ENCODE assay signal across 16 mouse cellular contexts in genomic region chr3:149347241-149347992, GRCm38 (mm10).
DNase-seq lines count a peak whose midpoint lies in the region; ATAC-seq and TF ChIP-seq lines count a peak whose summit lies in the region.
"Had no signal": no experiment of that assay in that cellular context is flagged by ENCODE, and none has a peak within 500 bp of the region (broad histone marks: within the 10 kb centered on the region; RNA-seq: fewer than 3 reads in every experiment).

No protein-coding gene starts in this region.

- H3K4me2 ChIP-seq in intestine, embryonic 14.5 days (ENCODE audit: low read length) = no peak overlapping the region
- H3K4me2 ChIP-seq in intestine, postnatal 0 days (replicated peaks; ENCODE audit: low read depth) = no peak overlapping the region
- H3K4me2 ChIP-seq: embryonic facial prominence, embryonic 12.5 days; forebrain, embryonic 12.5 days; limb, embryonic 13.5 days; neural tube, embryonic 13.5 days had no signal

- no peak for TF ChIP-seq CTCF in intestine, postnatal 0 days (IDR thresholded peaks at IDR 0.05; ENCODE audit: low read depth)

- H3K36me3 ChIP-seq in intestine, embryonic 14.5 days (ENCODE audit: control insufficient read depth, insufficient read depth, low read length) = no peaks in the 10 kb centered on the region
- H3K36me3 ChIP-seq in intestine, postnatal 0 days (ENCODE audit: control insufficient read depth, insufficient read depth) = no peaks in the 10 kb centered on the region
- H3K36me3 ChIP-seq: embryonic facial prominence, embryonic 12.5 days; forebrain, embryonic 12.5 days; limb, embryonic 13.5 days; neural tube, embryonic 13.5 days had no signal

- 38% methylated on average over 6 of the region's 6 CpGs for WGBS in intestine, embryonic 14.5 days
- 49% methylated on average over 6 of the region's 6 CpGs for WGBS in intestine, postnatal 0 days
- 32% methylated on average over 6 of the region's 6 CpGs for WGBS in large intestine, adult 2 months

- H3K9ac ChIP-seq in intestine, embryonic 14.5 days (ENCODE audit: low read length) = no peak overlapping the region
- no peak overlapping the region for H3K9ac ChIP-seq in intestine, postnatal 0 days (ENCODE audit: low read depth, low read length)
- H3K9ac ChIP-seq: embryonic facial prominence, embryonic 12.5 days; forebrain, embryonic 12.5 days; limb, embryonic 13.5 days; neural tube, embryonic 13.5 days had no signal

- peaks cover 19% of the 10 kb centered on the region; the same call in 1 of the 2 replicates for H3K4me1 ChIP-seq in intestine, embryonic 14.5 days (replicated peaks; ENCODE audit: control insufficient read depth, insufficient read depth, low read length)
- no peaks in the 10 kb centered on the region for H3K4me1 ChIP-seq in intestine, postnatal 0 days (replicated peaks; ENCODE audit: control insufficient read depth, insufficient read depth, low read length)
- H3K4me1 ChIP-seq: embryonic facial prominence, embryonic 12.5 days; forebrain, embryonic 12.5 days had no signal

- peak overlapping the region; percentile 35; the same call in 1 of the 2 replicates for H3K27ac ChIP-seq in intestine, embryonic 14.5 days (ENCODE audit: low read depth)
- H3K27ac ChIP-seq in intestine, postnatal 0 days (ENCODE audit: low read depth, low read length) = no peak overlapping the region
- H3K27ac ChIP-seq: embryonic facial prominence, embryonic 12.5 days; forebrain, embryonic 12.5 days; limb, embryonic 13.5 days; neural tube, embryonic 13.5 days had no signal

- H3K9me3 ChIP-seq in intestine, embryonic 14.5 days (ENCODE audit: control insufficient read depth, low read length) = no peaks in the 10 kb centered on the region
- H3K9me3 ChIP-seq in intestine, postnatal 0 days (ENCODE audit: control insufficient read depth) = no peaks in the 10 kb centered on the region
- H3K9me3 ChIP-seq: embryonic facial prominence, embryonic 12.5 days; forebrain, embryonic 12.5 days; limb, embryonic 13.5 days; neural tube, embryonic 13.5 days had no signal

- DNase-seq in intestine, embryonic 14.5 days (ENCODE audit: low spot score) = peak; percentile 49
- DNase-seq in right cerebral cortex, adult 18-20 months = peak; percentile 18
- DNase-seq in right cerebral cortex, postnatal 14 days = no peak
- peak; percentile 21 for DNase-seq in large intestine, adult 2 months (ENCODE audit: low read depth, low spot score)
- no peak for DNase-seq in cerebellum, adult 9-10 months
- DNase-seq: adrenal gland, postnatal 25 days; cerebellum, postnatal 25 days; retina, postnatal 1 day; spleen, adult 18-20 months had no signal

- ATAC-seq in intestine, embryonic 14.5 days (replicated peaks; ENCODE audit: low FRiP score, low TSS enrichment, low read depth) = no peak
- no peak for ATAC-seq in intestine, postnatal 0 days
- ATAC-seq in inflammation-experienced regulatory T-cells, adult 6 months = no peak
- ATAC-seq: midbrain, embryonic 16.5 days had no signal

- no peak overlapping the region for H3K4me3 ChIP-seq in intestine, embryonic 14.5 days (ENCODE audit: low read depth, low read length)
- no peak overlapping the region for H3K4me3 ChIP-seq in intestine, postnatal 0 days (ENCODE audit: low read depth, low read length)
- H3K4me3 ChIP-seq: embryonic facial prominence, embryonic 12.5 days; forebrain, embryonic 12.5 days; limb, embryonic 13.5 days; neural tube, embryonic 13.5 days had no signal

- no peaks in the 10 kb centered on the region for H3K27me3 ChIP-seq in intestine, embryonic 14.5 days (replicated peaks; ENCODE audit: control insufficient read depth, insufficient read depth, low read length)
- H3K27me3 ChIP-seq in intestine, postnatal 0 days (replicated peaks; ENCODE audit: control insufficient read depth, insufficient read depth, low read length) = no peaks in the 10 kb centered on the region
- H3K27me3 ChIP-seq: embryonic facial prominence, embryonic 12.5 days; forebrain, embryonic 12.5 days; limb, embryonic 13.5 days; neural tube, embryonic 13.5 days had no signal

Comparison
In these comparisons a context has a peak if more than half of its experiments do, and no peak if none do; other contexts are left out.
1. DNase-seq: peak in intestine, embryonic 14.5 days (single experiment), right cerebral cortex, adult 18-20 months (single experiment) and large intestine, adult 2 months (single experiment); none in right cerebral cortex, postnatal 14 days (single experiment) and cerebellum, adult 9-10 months (single experiment).